Mouse (Mus musculus): ENCODE measurements at regions not wholly inside any gene's neighbourhood (a gene's known extent, or its start where the extent isn't known, plus 50 kb on each side); places are given as distances from the start of the nearest gene placed in this dataset.

DNA sequence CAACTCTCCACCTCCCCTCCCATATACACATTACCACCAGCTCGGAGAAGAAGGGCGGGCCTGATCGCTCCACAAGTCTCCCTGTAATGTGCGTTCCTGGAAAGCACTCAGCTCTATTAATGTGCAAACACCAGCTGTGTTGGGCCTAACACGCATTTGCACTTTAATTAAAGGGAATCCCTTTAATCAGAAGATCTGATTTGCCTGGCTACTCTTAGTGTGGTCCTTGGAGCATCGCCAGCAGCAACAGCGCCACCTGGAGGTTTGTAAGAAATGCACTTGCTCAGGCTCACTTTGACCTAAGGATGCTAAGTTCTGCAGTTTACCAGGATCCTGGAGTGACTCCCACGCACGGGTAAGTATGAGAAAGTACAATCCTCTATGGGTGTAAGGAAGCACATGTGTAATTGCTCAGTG is 224.6 kb downstream of the Pax3 start:
- TF ChIP-seq CTCF (IDR thresholded peaks at IDR 0.05; ENCODE audit: control insufficient read depth, insufficient read depth, low read length) (no peak), POLR2A (IDR thresholded peaks at IDR 0.05; ENCODE audit: borderline replicate concordance, control insufficient read depth, low read depth, low read length) (no peak)
